Mouse (Mus musculus) midbrain, embryonic 14.5 days (tissue): Measurements from ENCODE around the gene Smo. TPM values are rescaled to one million over a fixed set of nuclear protein-coding genes. Genes with fewer than 3 reads are reported as not detected.

Experiments used
- ATAC-seq: fragments of 200-750 bp; cut with Nextera tagmentation; 2 replicates; pipeline ENCODE4 v1.8.0; 2017; ENCODE audit warnings: moderate number of reproducible peaks, moderate library complexity; ENCODE audit not compliant: low FRiP score, low TSS enrichment
- DNase-seq: peaks from one replicate; pipeline ENCODE4 v3.0.0-alpha.2; 2015
- H3K27ac ChIP-seq: fragments of 300-500 bp; sonication (generic); replicated peaks from 2 replicates; pipeline ENCODE4 v1.5.1; 2014; ENCODE audit warnings: mild to moderate bottlenecking, low read depth, low read length, moderate library complexity
- H3K27me3 ChIP-seq: fragments of 300-500 bp; sonication (generic); 2 replicates; pipeline ENCODE4 v1.6.1; 2014; ENCODE audit warnings: low read length, control low read depth, mixed read lengths; ENCODE audit not compliant: control insufficient read depth, insufficient read depth
- H3K36me3 ChIP-seq: fragments of 300-500 bp; sonication (generic); 2 replicates; pipeline ENCODE4 v1.6.1; 2014; ENCODE audit warnings: low read length, control low read depth; ENCODE audit not compliant: control insufficient read depth, insufficient read depth
- H3K4me1 ChIP-seq: fragments of 300-500 bp; sonication (generic); 2 replicates; pipeline ENCODE4 v1.6.1; 2014; ENCODE audit warnings: mild to moderate bottlenecking, antibody characterized with exemption, low read length, control low read depth; ENCODE audit not compliant: control insufficient read depth, insufficient read depth
- H3K4me2 ChIP-seq: fragments of 300-500 bp; sonication (generic); 2 replicates; pipeline ENCODE4 v1.6.1; 2014; ENCODE audit warnings: mild to moderate bottlenecking, low read length, moderate library complexity
- H3K4me3 ChIP-seq: fragments of 300-500 bp; sonication (generic); replicated peaks from 2 replicates; pipeline ENCODE4 v1.5.1; 2014; ENCODE audit warnings: low read depth, low read length
- H3K9ac ChIP-seq: fragments of 300-500 bp; sonication (generic); replicated peaks from 2 replicates; pipeline ENCODE4 v1.6.1; 2014; ENCODE audit warnings: mild to moderate bottlenecking, low read length, moderate library complexity
- H3K9me3 ChIP-seq: fragments of 300-500 bp; sonication (generic); 2 replicates; pipeline ENCODE4 v1.6.1; 2016; ENCODE audit warnings: low read length, control low read depth, mixed read lengths; ENCODE audit not compliant: control insufficient read depth
- WGBS: fragments of 180-500 bp; shearing (Covaris S2); extraction: QIAGEN DNeasy Blood & Tissue Kit; methylation state at CpG from one replicate; pipeline ENCODE4 v1.1.7; 2014; 5-methylcytosine and 5-hydroxymethylcytosine counted together
- polyA plus RNA-seq: library from polyadenylated mRNA; unstranded; fragments of >200 nt; fragmentation: Nextera tagmentation; extraction: Ambion mirVana; gene quantifications from 2 replicates; pipeline ENCODE4 v1.2.1, GENCODE M21; 2014

Smo gene
- polyA plus RNA-seq, 1 experiment from 2014 or later = 14.4 TPM

GRCm38 (mm10) chr6:29785759-29786158, 50.5 kb downstream of the Smo start:
- DNase-seq = no peak
- no peaks in the 10 kb centered on the region for H3K36me3 ChIP-seq
- no peak overlapping the region for H3K27ac ChIP-seq
- no peak overlapping the region for H3K4me3 ChIP-seq
- WGBS = 88% methylated on average over 5 of the region's 5 CpGs
- no peak overlapping the region for H3K4me2 ChIP-seq
- H3K9me3 ChIP-seq = no peaks in the 10 kb centered on the region
- ATAC-seq = no peak
- H3K27me3 ChIP-seq = no peaks in the 10 kb centered on the region
- no peak overlapping the region for H3K9ac ChIP-seq
- H3K4me1 ChIP-seq = peaks cover 6% of the 10 kb centered on the region; the same call in 1 of the 2 replicates

- ATAC-seq (no peak), DNase-seq (peak; percentile 55)
- 11% methylated on average over 3 of the region's 3 CpGs for WGBS
- Histone ChIP-seq H3K36me3 (no peaks in the 10 kb centered on the region), H3K9me3 (no peaks in the 10 kb centered on the region), H3K4me2 (no peak overlapping the region), H3K4me1 (peaks cover 6% of the 10 kb centered on the region; the same call in 1 of the 2 replicates), H3K4me3 (no peak overlapping the region), H3K27me3 (no peaks in the 10 kb centered on the region), H3K9ac (no peak overlapping the region), H3K27ac (no peak overlapping the region)
Observed at GRCm38 (mm10) chr6:29788779-29789350, 53.6 kb downstream of the Smo start.

- ATAC-seq (no peak), DNase-seq (no peak)
- H3K36me3 ChIP-seq = no peaks in the 10 kb centered on the region
- H3K9ac ChIP-seq = no peak overlapping the region
- no peak overlapping the region for H3K27ac ChIP-seq
- peaks cover 6% of the 10 kb centered on the region; the same call in 1 of the 2 replicates for H3K4me1 ChIP-seq
- no peaks in the 10 kb centered on the region for H3K27me3 ChIP-seq
- no peaks in the 10 kb centered on the region for H3K9me3 ChIP-seq
- WGBS = 88% methylated on average over 3 of the region's 3 CpGs
- H3K4me2 ChIP-seq = no peak overlapping the region
- H3K4me3 ChIP-seq = no peak overlapping the region
Observed at GRCm38 (mm10) chr6:29790014-29790698, 54.9 kb downstream of the Smo start.

DNA sequence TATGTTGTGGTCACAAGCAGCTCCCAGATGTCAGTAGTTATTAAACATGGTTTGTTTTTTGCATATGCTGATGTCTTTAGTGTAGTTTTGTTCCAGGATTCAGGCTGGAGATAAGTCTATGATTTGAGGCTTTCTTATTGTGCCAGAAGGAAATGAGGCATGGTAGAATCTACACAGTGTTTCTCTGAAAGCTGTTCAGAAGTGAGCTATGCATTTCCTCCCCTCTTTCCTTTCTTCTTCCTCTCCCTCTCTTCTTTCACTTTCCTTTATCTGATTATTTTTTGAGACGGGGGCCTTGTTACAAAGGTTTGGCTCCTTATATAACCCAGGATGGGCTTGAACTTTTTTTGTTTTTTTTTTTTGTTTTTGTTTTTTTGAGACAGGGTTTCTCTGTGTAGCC, 58.2 kb downstream of the Smo start:
- no peak for ATAC-seq
- H3K27ac ChIP-seq = no peak overlapping the region
- no peaks in the 10 kb centered on the region for H3K27me3 ChIP-seq
- H3K9me3 ChIP-seq = no peaks in the 10 kb centered on the region
- 88% methylated on average over 1 of the region's 1 CpGs for WGBS
- no peak overlapping the region for H3K4me3 ChIP-seq
- no peak overlapping the region for H3K9ac ChIP-seq
- no peak overlapping the region for H3K4me2 ChIP-seq
- no peak for DNase-seq
- H3K4me1 ChIP-seq = peaks cover 6% of the 10 kb centered on the region; the same call in 1 of the 2 replicates
- H3K36me3 ChIP-seq = no peaks in the 10 kb centered on the region

DNA sequence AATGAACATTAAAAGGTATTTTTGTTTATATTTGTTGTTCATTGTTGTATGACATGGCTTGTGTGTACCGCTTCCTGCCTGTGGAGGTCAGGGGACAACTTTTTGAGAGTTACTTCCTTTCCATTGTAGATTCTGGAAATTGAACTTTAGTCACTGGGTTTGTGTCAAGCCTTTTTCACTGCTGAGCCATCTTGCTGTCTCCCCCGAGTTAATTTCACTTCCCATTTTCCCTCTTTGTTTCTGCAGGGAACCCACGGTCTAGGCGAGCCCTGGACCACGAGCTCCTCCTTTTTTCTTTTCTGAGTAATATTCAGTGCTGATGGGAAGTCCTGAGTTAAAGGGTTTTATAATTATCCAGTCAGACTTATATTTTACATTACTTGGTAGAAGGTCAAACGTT, 59.3 kb downstream of the Smo start:
- Histone ChIP-seq H3K27me3 (no peaks in the 10 kb centered on the region), H3K4me2 (no peak overlapping the region), H3K9ac (no peak overlapping the region), H3K4me3 (no peak overlapping the region), H3K9me3 (no peaks in the 10 kb centered on the region), H3K36me3 (no peaks in the 10 kb centered on the region), H3K27ac (no peak overlapping the region), H3K4me1 (no peaks in the 10 kb centered on the region)
- 92% methylated on average over 6 of the region's 6 CpGs for WGBS
- ATAC-seq (no peak), DNase-seq (no peak)

DNA sequence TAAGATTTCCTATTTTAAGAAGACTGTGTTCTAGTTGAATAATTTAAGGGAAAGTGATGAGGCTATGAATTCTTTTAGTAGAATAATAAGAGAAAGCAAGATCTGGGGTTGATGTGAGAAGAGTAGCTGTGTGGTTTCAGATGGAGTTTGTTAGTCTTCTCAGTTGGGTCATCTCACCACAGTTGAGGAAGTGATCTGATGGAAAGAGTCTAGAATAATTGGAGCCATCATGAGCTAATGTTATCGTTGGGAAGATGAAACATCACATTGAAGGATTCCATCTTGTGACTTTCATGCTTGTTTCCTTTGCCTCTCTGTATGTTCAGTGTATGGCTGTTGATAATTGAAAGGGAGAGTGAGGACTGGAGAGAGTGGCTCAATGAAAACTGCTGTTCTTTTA, 67.7 kb downstream of the Smo start:
- WGBS = 88% methylated on average over 1 of the region's 1 CpGs

DNA sequence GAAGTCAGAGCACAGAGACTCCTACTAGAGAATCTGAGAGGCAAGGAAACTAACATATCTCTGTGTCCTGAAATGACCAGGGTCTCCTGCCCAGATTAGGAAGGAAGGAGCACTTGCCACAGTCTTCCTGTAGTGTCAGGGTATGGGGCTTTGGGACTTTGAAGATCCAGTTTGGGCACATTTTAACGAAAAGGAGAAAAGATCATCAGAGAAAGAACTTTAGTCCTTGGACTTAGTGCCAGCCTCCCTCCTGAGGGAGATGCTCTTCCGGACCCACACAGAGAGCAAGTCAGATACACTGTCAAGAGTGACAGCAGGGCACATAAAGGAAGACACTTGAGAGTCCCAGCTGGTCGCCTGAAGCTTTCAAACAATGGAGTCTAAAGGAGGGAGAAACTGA, 68.7 kb downstream of the Smo start:
- Histone ChIP-seq H3K27ac (no peak overlapping the region), H3K4me3 (no peak overlapping the region), H3K9ac (no peak overlapping the region), H3K27me3 (no peaks in the 10 kb centered on the region), H3K4me1 (no peaks in the 10 kb centered on the region), H3K36me3 (no peaks in the 10 kb centered on the region), H3K4me2 (no peak overlapping the region), H3K9me3 (no peaks in the 10 kb centered on the region)
- ATAC-seq = no peak
- 54% methylated on average over 3 of the region's 3 CpGs for WGBS
- no peak for DNase-seq

More for the DNA sequence above, 67.7 kb downstream of the Smo start:
- H3K27ac ChIP-seq = no peak overlapping the region
- no peak overlapping the region for H3K9ac ChIP-seq
- ATAC-seq (no peak), DNase-seq (no peak)
- H3K27me3 ChIP-seq = no peaks in the 10 kb centered on the region
- H3K36me3 ChIP-seq = no peaks in the 10 kb centered on the region
- H3K4me3 ChIP-seq = no peak overlapping the region
- no peak overlapping the region for H3K4me2 ChIP-seq
- no peaks in the 10 kb centered on the region for H3K4me1 ChIP-seq
- no peaks in the 10 kb centered on the region for H3K9me3 ChIP-seq

DNA sequence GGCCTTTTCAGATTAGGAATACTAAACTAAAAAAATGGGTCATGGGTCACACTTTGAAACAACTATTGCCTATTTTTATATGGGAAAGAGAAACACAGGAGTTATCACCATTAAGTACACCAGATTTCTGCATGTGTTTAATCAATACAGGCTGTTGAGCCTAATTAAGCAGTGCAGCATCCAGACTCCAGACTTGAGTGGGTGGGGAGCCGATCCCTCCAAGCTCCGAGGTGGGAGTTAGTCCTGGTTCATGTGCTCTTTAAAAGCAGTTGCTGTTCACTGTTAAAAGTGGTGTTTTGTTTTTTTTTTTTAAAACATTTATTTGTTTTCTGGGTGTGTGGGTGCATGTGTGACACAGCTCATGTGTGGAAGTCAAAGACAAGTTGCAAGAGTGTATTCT, 70.1 kb downstream of the Smo start:
- Histone ChIP-seq H3K4me1 (no peaks in the 10 kb centered on the region), H3K4me3 (no peak overlapping the region), H3K9ac (no peak overlapping the region), H3K27ac (no peak overlapping the region), H3K27me3 (no peaks in the 10 kb centered on the region), H3K9me3 (no peaks in the 10 kb centered on the region), H3K4me2 (no peak overlapping the region), H3K36me3 (no peaks in the 10 kb centered on the region)
- 87% methylated on average over 2 of the region's 2 CpGs for WGBS
- DNase-seq = no peak
- ATAC-seq = no peak
